Mouse (Mus musculus) heart, embryonic 15.5 days (tissue): ENCODE data around the gene Ugdh. TPM values are rescaled to one million over a fixed set of nuclear protein-coding genes. Genes with fewer than 3 reads are reported as not detected.

Experiments used
- ATAC-seq: fragments of 200-750 bp; cut with Nextera tagmentation; replicated peaks from 2 replicates; pipeline ENCODE4 v1.8.0; 2017; ENCODE audit warnings: low read depth, moderate TSS enrichment; ENCODE audit not compliant: insufficient number of reproducible peaks, insufficient read depth, low FRiP score
- H3K27ac ChIP-seq: fragments of 300-500 bp; sonication (generic); 2 replicates; pipeline ENCODE4 v1.5.1; 2015; ENCODE audit warnings: mild to moderate bottlenecking, inconsistent platforms
- H3K27me3 ChIP-seq: fragments of 300-500 bp; sonication (generic); 2 replicates; pipeline ENCODE4 v1.6.1; 2015; ENCODE audit warnings: inconsistent platforms
- H3K36me3 ChIP-seq: fragments of 300-500 bp; sonication (generic); 2 replicates; pipeline ENCODE4 v1.6.1; 2015; ENCODE audit warnings: mild to moderate bottlenecking, inconsistent platforms
- H3K4me1 ChIP-seq: fragments of 300-500 bp; sonication (generic); replicated peaks from 2 replicates; pipeline ENCODE4 v1.6.1; 2015; ENCODE audit warnings: inconsistent platforms
- H3K4me2 ChIP-seq: fragments of 300-500 bp; sonication (generic); 2 replicates; pipeline ENCODE4 v1.6.1; 2015; ENCODE audit warnings: inconsistent platforms, mild to moderate bottlenecking, moderate library complexity
- H3K4me3 ChIP-seq: fragments of 300-500 bp; sonication (generic); 2 replicates; pipeline ENCODE4 v1.5.1; 2015; ENCODE audit warnings: mild to moderate bottlenecking, inconsistent platforms
- H3K9ac ChIP-seq: fragments of 300-500 bp; sonication (generic); 2 replicates; pipeline ENCODE4 v1.6.1; 2015; ENCODE audit warnings: mild to moderate bottlenecking, inconsistent platforms
- H3K9me3 ChIP-seq: fragments of 300-500 bp; sonication (generic); replicated peaks from 2 replicates; pipeline ENCODE4 v1.6.1; 2016; ENCODE audit warnings: inconsistent platforms
- WGBS: fragments of 180-500 bp; shearing (Covaris S2); methylation state at CpG from one replicate; pipeline ENCODE4 v1.1.7; 2015; ENCODE audit warnings: mixed read lengths; 5-methylcytosine and 5-hydroxymethylcytosine counted together
- polyA plus RNA-seq: library from polyadenylated mRNA; unstranded; fragments of >200 nt; fragmentation: Nextera tagmentation; extraction: Ambion mirVana; gene quantifications from 2 replicates; pipeline ENCODE4 v1.2.1, GENCODE M21; 2015

The Ugdh gene
- polyA plus RNA-seq, 1 experiment from 2014 or later, result 60.2 TPM

- H3K27ac ChIP-seq, result peak within 1 kb of the TSS; percentile 88
- H3K9ac ChIP-seq, result peak within 1 kb of the TSS; percentile 99
- H3K4me3 ChIP-seq, result peak within 1 kb of the TSS; percentile 97
- peak; percentile 95 for ATAC-seq
- peaks cover 44% of the 10 kb centered on the region for H3K36me3 ChIP-seq
- H3K9me3 ChIP-seq, result no peaks in the 10 kb centered on the region
- under 1% methylated on average over 83 of the region's 83 CpGs for WGBS
- peak within 1 kb of the TSS; percentile 68 for H3K4me2 ChIP-seq
- no peaks in the 10 kb centered on the region for H3K27me3 ChIP-seq
- peaks cover 14% of the 10 kb centered on the region for H3K4me1 ChIP-seq
Observed at GRCm38 (mm10) chr5:65390648-65391644, 44.8 kb downstream of the Ugdh start, which contains the start of the genes Rpl9 and Lias. Gene Rpl9 (minus strand): TSS chr5:65391444. Gene Lias (plus strand): TSS chr5:65391497.

GRCm38 (mm10) chr5:65387008-65387867, 48.5 kb downstream of the Ugdh start:
- no peak overlapping the region for H3K9ac ChIP-seq
- no peaks in the 10 kb centered on the region for H3K9me3 ChIP-seq
- H3K4me2 ChIP-seq, result no peak overlapping the region
- WGBS, result 83% methylated on average over 6 of the region's 6 CpGs
- peaks cover 14% of the 10 kb centered on the region for H3K4me1 ChIP-seq
- H3K36me3 ChIP-seq, result peaks cover 38% of the 10 kb centered on the region
- no peaks in the 10 kb centered on the region for H3K27me3 ChIP-seq
- no peak overlapping the region for H3K4me3 ChIP-seq
- no peak overlapping the region for H3K27ac ChIP-seq
- ATAC-seq, result no peak

DNA sequence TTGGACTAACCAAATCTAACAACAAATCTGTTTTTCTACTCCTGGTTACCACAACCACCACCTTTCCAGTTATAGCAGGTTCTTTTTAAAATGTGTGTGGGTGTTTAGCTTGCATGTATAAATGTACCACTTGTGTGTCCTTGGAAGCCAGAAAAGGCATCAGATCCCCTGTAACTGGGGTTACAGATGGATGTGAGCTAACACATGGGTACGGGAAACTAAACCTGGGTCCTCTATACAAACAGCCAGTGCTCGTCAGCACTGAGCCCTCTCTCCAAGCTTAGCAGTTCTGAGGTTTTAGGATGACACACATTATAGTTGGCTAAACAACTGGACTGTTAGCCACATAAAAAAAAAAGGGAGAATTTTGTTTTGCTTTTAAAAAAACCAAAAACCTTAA, 50.0 kb downstream of the Ugdh start:
- WGBS, result 74% methylated on average over 2 of the region's 2 CpGs
- Histone ChIP-seq H3K9ac (no peak overlapping the region), H3K4me2 (no peak overlapping the region), H3K4me1 (peaks cover 14% of the 10 kb centered on the region), H3K36me3 (peaks cover 38% of the 10 kb centered on the region), H3K4me3 (no peak overlapping the region), H3K27ac (no peak overlapping the region), H3K9me3 (no peaks in the 10 kb centered on the region), H3K27me3 (no peaks in the 10 kb centered on the region)
- no peak for ATAC-seq

- no peak overlapping the region for H3K4me3 ChIP-seq
- no peaks in the 10 kb centered on the region for H3K27me3 ChIP-seq
- no peak overlapping the region for H3K9ac ChIP-seq
- H3K9me3 ChIP-seq, result no peaks in the 10 kb centered on the region
- H3K4me1 ChIP-seq, result no peaks in the 10 kb centered on the region
- H3K36me3 ChIP-seq, result no peaks in the 10 kb centered on the region
- no peak for ATAC-seq
- H3K4me2 ChIP-seq, result no peak overlapping the region
- H3K27ac ChIP-seq, result no peak overlapping the region
- WGBS, result 76% methylated on average over 7 of the region's 7 CpGs
Observed at GRCm38 (mm10) chr5:65374746-65375145, 61.0 kb downstream of the Ugdh start.

DNA sequence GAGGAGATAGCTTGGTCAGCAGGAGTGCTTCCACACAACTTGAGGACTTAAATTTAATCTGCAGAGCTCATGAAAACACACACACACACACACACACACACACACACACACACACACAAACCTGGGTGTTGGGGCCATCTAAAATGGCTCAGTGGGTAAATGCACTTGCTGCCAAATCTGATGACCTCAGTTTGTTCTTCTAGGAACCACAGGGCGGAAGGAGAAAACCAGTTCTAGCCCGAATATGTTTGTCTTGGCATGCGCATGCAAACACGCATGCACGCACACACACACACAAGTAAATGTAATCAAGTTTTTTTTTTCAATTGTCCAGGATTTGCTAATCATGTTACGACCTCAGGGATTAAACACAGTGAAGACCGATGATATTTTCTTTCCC, 64.2 kb downstream of the Ugdh start:
- WGBS, result 92% methylated on average over 7 of the region's 7 CpGs
- H3K4me3 ChIP-seq, result no peak overlapping the region
- H3K4me1 ChIP-seq, result no peaks in the 10 kb centered on the region
- H3K9me3 ChIP-seq, result no peaks in the 10 kb centered on the region
- no peak overlapping the region for H3K4me2 ChIP-seq
- H3K27me3 ChIP-seq, result no peaks in the 10 kb centered on the region
- H3K36me3 ChIP-seq, result no peaks in the 10 kb centered on the region
- ATAC-seq, result no peak
- H3K9ac ChIP-seq, result no peak overlapping the region
- no peak overlapping the region for H3K27ac ChIP-seq

DNA sequence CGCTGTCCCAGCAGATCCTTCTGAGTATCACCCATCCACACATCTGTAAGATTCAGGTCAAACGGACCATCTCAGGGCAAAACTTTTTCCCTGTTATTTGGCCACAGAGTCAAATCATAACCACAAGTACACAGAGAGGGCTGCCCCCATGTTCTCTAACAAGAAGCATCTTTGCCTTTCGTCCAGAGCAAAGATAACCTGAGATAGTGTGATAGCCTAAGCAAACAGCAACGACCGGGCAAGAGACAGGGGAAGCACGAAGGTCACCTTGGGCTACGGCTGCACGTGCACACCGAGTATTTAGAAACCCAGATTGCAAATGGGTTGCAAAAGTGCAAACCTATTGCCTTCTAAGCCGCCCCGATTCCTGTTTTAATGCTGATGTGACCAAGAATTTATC, 67.9 kb downstream of the Ugdh start:
- Histone ChIP-seq H3K27ac (no peak overlapping the region), H3K4me1 (no peaks in the 10 kb centered on the region), H3K4me2 (no peak overlapping the region), H3K27me3 (no peaks in the 10 kb centered on the region), H3K9ac (no peak overlapping the region), H3K4me3 (no peak overlapping the region), H3K36me3 (no peaks in the 10 kb centered on the region), H3K9me3 (no peaks in the 10 kb centered on the region)
- no peak for ATAC-seq
- 59% methylated on average over 11 of the region's 11 CpGs for WGBS

Other genes starting within 250 kb of the Ugdh start
- 5.0 and 5.8 TPM in 2 replicates for gene Wdr19, start 236.3 kb downstream of the Ugdh start, polyA plus RNA-seq
- 51.4 and 58.2 TPM in 2 replicates for gene Rfc1, start 100.3 kb downstream of the Ugdh start, polyA plus RNA-seq
- 0.06 TPM in 1 of 2 replicates, not detected in the other for gene Klb, start 87.6 kb downstream of the Ugdh start, polyA plus RNA-seq
- gene Rpl9, start 44.5 kb downstream of the Ugdh start, polyA plus RNA-seq, result 539 and 574 TPM in 2 replicates
- gene Lias, start 44.5 kb downstream of the Ugdh start, polyA plus RNA-seq, result 54.4 and 55.3 TPM in 2 replicates
- gene Gm43552, start 56.9 kb upstream of the Ugdh start, polyA plus RNA-seq, result 0.92 and 1.1 TPM in 2 replicates
- 112 and 113 TPM in 2 replicates for gene Smim14, start 101.2 kb upstream of the Ugdh start, polyA plus RNA-seq
- 121 and 129 TPM in 2 replicates for gene Ube2k, start 101.3 kb upstream of the Ugdh start, polyA plus RNA-seq